Comparison of ENCODE assay signal across 30 mouse cellular contexts in the genomic region with DNA sequence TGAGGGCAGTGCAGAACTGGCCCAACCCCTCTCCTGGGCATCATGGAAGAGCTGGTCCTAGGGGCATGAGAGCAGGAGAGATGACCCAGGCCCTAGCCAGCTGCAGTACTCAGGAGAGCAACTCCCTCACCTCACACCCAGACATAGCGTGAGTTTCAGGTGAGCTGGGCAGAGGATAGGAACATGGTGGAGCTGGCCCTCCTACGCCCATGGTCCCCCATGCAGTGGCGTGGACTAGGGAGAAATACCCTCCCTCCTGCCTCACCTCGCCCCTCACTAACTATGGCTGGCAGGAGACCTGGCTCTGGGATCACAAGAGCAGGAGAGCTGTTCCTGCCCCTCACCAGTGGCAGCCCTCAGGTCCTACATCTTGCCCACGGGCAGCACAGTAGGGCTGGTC. TPM values are rescaled to one million over a fixed set of nuclear protein-coding genes. Genes with fewer than 3 reads are reported as not detected.
"Had no signal": no experiment of that assay in that cellular context is flagged by ENCODE, and none has a peak within 500 bp of the region (broad histone marks: within the 10 kb centered on the region; RNA-seq: fewer than 3 reads in every experiment).

No protein-coding gene starts in this region.

- H3K27ac ChIP-seq: gastrocnemius, adult 2 months; heart, embryonic 13.5 days; hindbrain, embryonic 10.5 days; hindbrain, embryonic 13.5 days; intestine, embryonic 15.5 days; kidney, embryonic 15.5 days; layer of hippocampus, adult 2 months; left cerebral cortex, adult 2 months; limb, embryonic 13.5 days; liver, embryonic 13.5 days; liver, embryonic 15.5 days had no signal

- H3K4me2 ChIP-seq: heart, embryonic 11.5 days; heart, embryonic 13.5 days; hindbrain, embryonic 13.5 days; intestine, embryonic 15.5 days; kidney, embryonic 15.5 days; limb, embryonic 13.5 days; liver, embryonic 11.5 days; liver, embryonic 13.5 days; liver, embryonic 15.5 days had no signal

- H3K4me3 ChIP-seq: gastrocnemius, adult 2 months; heart, embryonic 13.5 days; hindbrain, embryonic 10.5 days; hindbrain, embryonic 13.5 days; intestine, embryonic 15.5 days; kidney, embryonic 15.5 days; layer of hippocampus, adult 2 months; left cerebral cortex, adult 2 months; limb, embryonic 13.5 days; liver, embryonic 13.5 days; liver, embryonic 15.5 days had no signal

- H3K9me3 ChIP-seq: heart, embryonic 13.5 days; hindbrain, embryonic 10.5 days; hindbrain, embryonic 13.5 days; intestine, embryonic 15.5 days; kidney, embryonic 15.5 days; limb, embryonic 13.5 days; liver, embryonic 13.5 days; liver, embryonic 15.5 days had no signal

- H3K36me3 ChIP-seq: heart, embryonic 13.5 days; hindbrain, embryonic 10.5 days; hindbrain, embryonic 13.5 days; intestine, embryonic 15.5 days; kidney, embryonic 15.5 days; limb, embryonic 13.5 days; liver, embryonic 13.5 days; liver, embryonic 15.5 days had no signal

- DNase-seq: gastrocnemius, adult 2 months; gastrocnemius, postnatal 10 days; gastrocnemius, postnatal 25 days; heart, adult 18-20 months; heart, postnatal 10 days; heart, postnatal 4 days; kidney, adult 18-20 months; kidney, adult 8-10 months; kidney, postnatal 10 days; kidney, postnatal 25 days; kidney, postnatal 4 days; liver; liver, embryonic 13.5 days had no signal

- H3K27me3 ChIP-seq: heart, embryonic 13.5 days; hindbrain, embryonic 13.5 days; intestine, embryonic 15.5 days; kidney, embryonic 15.5 days; limb, embryonic 13.5 days; liver, embryonic 13.5 days; liver, embryonic 15.5 days had no signal

- ATAC-seq: inflammation-experienced regulatory T-cells, adult 6 months; intestine, embryonic 15.5 days; intestine, postnatal 0 days had no signal

- H3K9ac ChIP-seq: heart, embryonic 13.5 days; hindbrain, embryonic 13.5 days; intestine, embryonic 15.5 days; kidney, embryonic 15.5 days; limb, embryonic 13.5 days; liver, embryonic 13.5 days; liver, embryonic 15.5 days had no signal

- H3K4me1 ChIP-seq: heart, embryonic 13.5 days; hindbrain, embryonic 10.5 days; hindbrain, embryonic 13.5 days; intestine, embryonic 15.5 days; kidney, embryonic 15.5 days; limb, embryonic 13.5 days; liver, embryonic 13.5 days; liver, embryonic 15.5 days had no signal

RNA-seq across cellular contexts. Expression of gene 1700028P14Rik, which starts 8.8 kb away (rescaled TPM):
- total RNA-seq: gastrocnemius, adult 2 months; gastrocnemius, postnatal 10 days; gastrocnemius, postnatal 25 days; gastrocnemius, postnatal 4 days; granulocyte monocyte progenitor cell, adult 5-6 weeks; heart, adult 18-20 months; heart, postnatal 10 days; heart, postnatal 25 days; heart, postnatal 4 days had no signal
- polyA plus RNA-seq: heart, embryonic 11.5 days; heart, embryonic 13.5 days; inflammation-experienced regulatory T-cells, adult 6 months; intestine, embryonic 15.5 days; limb, embryonic 11.5 days; liver, embryonic 11.5 days; liver, embryonic 13.5 days; liver, embryonic 15.5 days had no signal
